In genomic region chr3:32511191-32511550, GRCm38 (mm10) we compare ENCODE assay signal across 8 mouse cellular contexts. TPM values are rescaled to one million over a fixed set of nuclear protein-coding genes. Genes with fewer than 3 reads are reported as not detected.
A peak's percentile ranks its signal among the peaks of the same experiment; 100 is the strongest.
DNase-seq lines count a peak whose midpoint lies in the region; ATAC-seq and TF ChIP-seq lines count a peak whose summit lies in the region.

No protein-coding gene starts in this region.

- intact Hi-C loops in heart, postnatal 25 days (cut with DNase I) = loop anchor here (1.0 to 5.0 kb wide), 3 partner anchors 17 to 186 kb away; partner anchors contain the start of gene Pik3ca

- peaks cover 6% of the 10 kb centered on the region; the same call in 1 of the 2 replicates for H3K4me1 ChIP-seq in heart, embryonic 11.5 days (ENCODE audit: control insufficient read depth, insufficient read depth, low read length)
- peaks cover 3% of the 10 kb centered on the region; the same call in 1 of the 2 replicates for H3K4me1 ChIP-seq in cerebellum, adult 2 months (ENCODE audit: control insufficient read depth, insufficient read depth, low read length)
- peaks cover 38% of the 10 kb centered on the region for H3K4me1 ChIP-seq in hindbrain, embryonic 15.5 days (replicated peaks)
- peaks cover 7% of the 10 kb centered on the region; the same call in 1 of the 2 replicates for H3K4me1 ChIP-seq in lung, embryonic 16.5 days (replicated peaks; ENCODE audit: control insufficient read depth, insufficient read depth, low read length)
- H3K4me1 ChIP-seq in stomach, postnatal 0 days (replicated peaks; ENCODE audit: control insufficient read depth, insufficient read depth) = no peaks in the 10 kb centered on the region

- no peak for TF ChIP-seq POLR2A in cerebellum, adult 2 months (IDR thresholded peaks at IDR 0.05; ENCODE audit: borderline replicate concordance, insufficient read depth, low read length)

- no peaks in the 10 kb centered on the region for H3K36me3 ChIP-seq in heart, embryonic 11.5 days (ENCODE audit: control insufficient read depth, insufficient read depth, low read length)
- H3K36me3 ChIP-seq in hindbrain, embryonic 15.5 days = peaks cover 6% of the 10 kb centered on the region
- peaks cover 7% of the 10 kb centered on the region for H3K36me3 ChIP-seq in lung, embryonic 16.5 days (ENCODE audit: control insufficient read depth, insufficient read depth, low read length)
- no peaks in the 10 kb centered on the region; the same call in 1 of the 2 replicates for H3K36me3 ChIP-seq in stomach, postnatal 0 days (ENCODE audit: control insufficient read depth, insufficient read depth, low read length)

- 8% methylated on average over 13 of the region's 13 CpGs for WGBS in heart, embryonic 11.5 days (ENCODE audit: insufficient replicate concordance)
- WGBS in cerebellum, adult 2 months = 2% methylated on average over 13 of the region's 13 CpGs
- 5% methylated on average over 13 of the region's 13 CpGs for WGBS in hindbrain, embryonic 15.5 days
- WGBS in lung, embryonic 16.5 days = 3% methylated on average over 13 of the region's 13 CpGs
- WGBS in stomach, postnatal 0 days = 3% methylated on average over 13 of the region's 13 CpGs

- H3K9me3 ChIP-seq in heart, embryonic 11.5 days (replicated peaks; ENCODE audit: control insufficient read depth, low read length) = no peaks in the 10 kb centered on the region
- H3K9me3 ChIP-seq in hindbrain, embryonic 15.5 days = no peaks in the 10 kb centered on the region
- no peaks in the 10 kb centered on the region for H3K9me3 ChIP-seq in lung, embryonic 16.5 days (ENCODE audit: control insufficient read depth, low read length)
- H3K9me3 ChIP-seq in stomach, postnatal 0 days (ENCODE audit: control insufficient read depth, low read length) = no peaks in the 10 kb centered on the region

- peak overlapping the region; percentile 93 for H3K9ac ChIP-seq in heart, embryonic 11.5 days (ENCODE audit: low read depth, low read length)
- peak overlapping the region; percentile 75 for H3K9ac ChIP-seq in hindbrain, embryonic 15.5 days
- peak overlapping the region; percentile 95 for H3K9ac ChIP-seq in lung, embryonic 16.5 days (ENCODE audit: low read length)
- peak overlapping the region; percentile 94 for H3K9ac ChIP-seq in stomach, postnatal 0 days (ENCODE audit: low read length)

- DNase-seq in heart, postnatal 25 days (ENCODE audit: low spot score) = no peak
- DNase-seq in CD4-positive helper T cell, adult 2 months (ENCODE audit: low read depth, low spot score) = peak; percentile 51
- DNase-seq in cerebellum, adult 2 months = peak; percentile 49 to 53
- DNase-seq in stomach, postnatal 0 days (ENCODE audit: low spot score) = no peak

- H3K27ac ChIP-seq in heart, embryonic 11.5 days (ENCODE audit: low read depth, low read length) = peak overlapping the region; percentile 68
- H3K27ac ChIP-seq in cerebellum, adult 2 months (ENCODE audit: insufficient read depth, low read length) = peak overlapping the region; percentile 65; the same call in 1 of the 2 replicates
- peak overlapping the region; percentile 78 for H3K27ac ChIP-seq in hindbrain, embryonic 15.5 days (replicated peaks)
- peak overlapping the region; percentile 91 for H3K27ac ChIP-seq in lung, embryonic 16.5 days (ENCODE audit: low read length)
- peak overlapping the region; percentile 93 for H3K27ac ChIP-seq in stomach, postnatal 0 days (replicated peaks)

- TF ChIP-seq CTCF in cerebellum, adult 2 months (IDR thresholded peaks at IDR 0.05; ENCODE audit: borderline replicate concordance, insufficient read depth, low read depth, low read length) = no peak
- no peak for TF ChIP-seq CTCF in stomach, postnatal 0 days (IDR thresholded peaks at IDR 0.05; ENCODE audit: low read depth)

- no peak for ATAC-seq in heart, embryonic 11.5 days (replicated peaks; ENCODE audit: insufficient number of reproducible peaks, low FRiP score, low TSS enrichment)
- ATAC-seq in hindbrain, embryonic 15.5 days (ENCODE audit: low FRiP score, low read depth) = no peak
- ATAC-seq in lung, embryonic 16.5 days (ENCODE audit: low read depth) = no peak
- ATAC-seq in stomach, postnatal 0 days (ENCODE audit: low FRiP score, low TSS enrichment) = no peak
- no peak for ATAC-seq in frontal cortex, adult (ENCODE audit: low TSS enrichment)

- H3K27me3 ChIP-seq in heart, embryonic 11.5 days (ENCODE audit: control insufficient read depth, insufficient read depth, low read length) = no peaks in the 10 kb centered on the region
- H3K27me3 ChIP-seq in cerebellum, adult 2 months (ENCODE audit: control insufficient read depth, insufficient read depth, low read length) = no peaks in the 10 kb centered on the region
- H3K27me3 ChIP-seq in hindbrain, embryonic 15.5 days = no peaks in the 10 kb centered on the region
- no peaks in the 10 kb centered on the region for H3K27me3 ChIP-seq in lung, embryonic 16.5 days (ENCODE audit: control insufficient read depth, insufficient read depth, low read depth, low read length)
- no peaks in the 10 kb centered on the region for H3K27me3 ChIP-seq in stomach, postnatal 0 days (ENCODE audit: control insufficient read depth, insufficient read depth, low read length)

- no peak for TF ChIP-seq EP300 in stomach, postnatal 0 days (optimal IDR thresholded peaks at IDR 0.05)

- peak overlapping the region; percentile 84 for H3K4me2 ChIP-seq in heart, embryonic 11.5 days
- H3K4me2 ChIP-seq in hindbrain, embryonic 15.5 days = peak overlapping the region; percentile 65
- peak overlapping the region; percentile 63 for H3K4me2 ChIP-seq in lung, embryonic 16.5 days (ENCODE audit: low read depth, low read length)
- peak overlapping the region; percentile 72 for H3K4me2 ChIP-seq in stomach, postnatal 0 days (replicated peaks; ENCODE audit: low read depth)

- peak overlapping the region; percentile 88 for H3K4me3 ChIP-seq in heart, embryonic 11.5 days (ENCODE audit: low read depth, low read length)
- peak overlapping the region; percentile 61 for H3K4me3 ChIP-seq in cerebellum, adult 2 months (replicated peaks; ENCODE audit: insufficient read depth, low read depth, low read length)
- peak overlapping the region; percentile 71 for H3K4me3 ChIP-seq in hindbrain, embryonic 15.5 days
- peak overlapping the region; percentile 92 for H3K4me3 ChIP-seq in lung, embryonic 16.5 days (ENCODE audit: low read length)
- H3K4me3 ChIP-seq in stomach, postnatal 0 days (ENCODE audit: low read depth, low read length) = peak overlapping the region; percentile 90

RNA-seq across cellular contexts. Expression of gene Zfp639, which starts 1.1 kb away (rescaled TPM):
- polyA plus RNA-seq in heart, embryonic 11.5 days (2014; fragmentation: Nextera tagmentation; extraction: Ambion mirVana) = 33.1 and 37.4 TPM in 2 replicates
- 10 to 100 TPM; 21.0 to 21.7 TPM for total RNA-seq in heart, postnatal 25 days (2021)
- 53.5 and 53.8 TPM in 2 replicates for polyA plus RNA-seq in cerebellum, adult 2 months (2012; rRNA removed)
- polyA plus RNA-seq in hindbrain, embryonic 15.5 days (2015; fragmentation: Nextera tagmentation; extraction: Ambion mirVana) = 36.9 and 40.0 TPM in 2 replicates
- polyA plus RNA-seq in lung, embryonic 16.5 days (2015; fragmentation: Nextera tagmentation; extraction: Ambion mirVana) = 36.1 and 37.0 TPM in 2 replicates
- polyA plus RNA-seq in stomach, postnatal 0 days (2015; fragmentation: Nextera tagmentation; extraction: Ambion mirVana) = 23.7 and 23.9 TPM in 2 replicates

RNA-seq across cellular contexts. Expression of gene Mfn1, which starts 18.1 kb away (rescaled TPM):
- 56.4 and 76.0 TPM in 2 replicates for polyA plus RNA-seq in heart, embryonic 11.5 days (2014; fragmentation: Nextera tagmentation; extraction: Ambion mirVana)
- 100 to 1,000 TPM; 434 to 472 TPM for total RNA-seq in heart, postnatal 25 days (2021)
- polyA plus RNA-seq in cerebellum, adult 2 months (2012; rRNA removed) = 134 and 143 TPM in 2 replicates
- polyA plus RNA-seq in hindbrain, embryonic 15.5 days (2015; fragmentation: Nextera tagmentation; extraction: Ambion mirVana) = 36.4 and 45.0 TPM in 2 replicates
- 23.8 and 32.2 TPM in 2 replicates for polyA plus RNA-seq in lung, embryonic 16.5 days (2015; fragmentation: Nextera tagmentation; extraction: Ambion mirVana)
- polyA plus RNA-seq in stomach, postnatal 0 days (2015; fragmentation: Nextera tagmentation; extraction: Ambion mirVana) = 18.3 and 22.3 TPM in 2 replicates

RNA-seq across cellular contexts. Expression of gene Kcnmb3, which starts 19.1 kb away (rescaled TPM):
- 0.09 TPM in 1 of 2 replicates, not detected in the other for polyA plus RNA-seq in heart, embryonic 11.5 days (2014; fragmentation: Nextera tagmentation; extraction: Ambion mirVana)
- under 1 TPM in 1 of 2 experiments, not detected in 1; 0.29 TPM for total RNA-seq in heart, postnatal 25 days (2021)
- polyA plus RNA-seq in cerebellum, adult 2 months (2012; rRNA removed) = 0.05 TPM in 1 of 2 replicates, not detected in the other
- 0.21 TPM in 1 of 2 replicates, not detected in the other for polyA plus RNA-seq in hindbrain, embryonic 15.5 days (2015; fragmentation: Nextera tagmentation; extraction: Ambion mirVana)
- 0.09 and 0.13 TPM in 2 replicates for polyA plus RNA-seq in lung, embryonic 16.5 days (2015; fragmentation: Nextera tagmentation; extraction: Ambion mirVana)
- 0.05 TPM in 2 replicates for polyA plus RNA-seq in stomach, postnatal 0 days (2015; fragmentation: Nextera tagmentation; extraction: Ambion mirVana)

Comparison
In these comparisons a context has a peak if more than half of its experiments do, and no peak if none do; other contexts are left out.
1. DNase-seq: peak in CD4-positive helper T cell, adult 2 months (single experiment) and cerebellum, adult 2 months (2 of 2); none in heart, postnatal 25 days (single experiment) and stomach, postnatal 0 days (single experiment).
2. Peak in every context shown above with its lines, with median percentiles within 50 percentile points of each other: H3K27ac ChIP-seq, H3K4me2 ChIP-seq, H3K4me3 ChIP-seq and H3K9ac ChIP-seq.